Mouse (Mus musculus) kidney, embryonic 15.5 days (tissue): ENCODE measurements at regions not wholly inside any gene's neighbourhood (a gene's known extent, or its start where the extent isn't known, plus 50 kb on each side); places are given as distances from the start of the nearest gene placed in this dataset.

Source experiments
- ATAC-seq: fragments of 200-750 bp; cut with Nextera tagmentation; replicated peaks from 2 replicates; pipeline ENCODE4 v1.8.0; 2017; ENCODE audit warnings: moderate TSS enrichment; ENCODE audit not compliant: low FRiP score
- H3K27ac ChIP-seq: fragments of 300-500 bp; sonication (generic); 2 replicates; pipeline ENCODE4 v1.5.1; 2015; ENCODE audit warnings: mild to moderate bottlenecking, inconsistent platforms
- H3K27me3 ChIP-seq: fragments of 300-500 bp; sonication (generic); 2 replicates; pipeline ENCODE4 v1.6.1; 2015; ENCODE audit warnings: inconsistent platforms
- H3K36me3 ChIP-seq: fragments of 300-500 bp; sonication (generic); 2 replicates; pipeline ENCODE4 v1.6.1; 2015; ENCODE audit warnings: inconsistent platforms
- H3K4me1 ChIP-seq: fragments of 300-500 bp; sonication (generic); 2 replicates; pipeline ENCODE4 v1.6.1; 2015; ENCODE audit warnings: inconsistent platforms
- H3K4me2 ChIP-seq: fragments of 300-500 bp; sonication (generic); 2 replicates; pipeline ENCODE4 v1.6.1; 2015; ENCODE audit warnings: moderate library complexity, mild to moderate bottlenecking, inconsistent platforms
- H3K4me3 ChIP-seq: fragments of 300-500 bp; sonication (generic); replicated peaks from 2 replicates; pipeline ENCODE4 v1.5.1; 2015; ENCODE audit warnings: mild to moderate bottlenecking, inconsistent platforms
- H3K9ac ChIP-seq: fragments of 300-500 bp; sonication (generic); 2 replicates; pipeline ENCODE4 v1.6.1; 2015; ENCODE audit warnings: mild to moderate bottlenecking, inconsistent platforms
- H3K9me3 ChIP-seq: fragments of 300-500 bp; sonication (generic); replicated peaks from 2 replicates; pipeline ENCODE4 v1.6.1; 2016; ENCODE audit warnings: inconsistent platforms
- WGBS: fragments of 180-500 bp; shearing (Covaris S2); methylation state at CpG from one replicate; pipeline ENCODE4 v1.1.7; 2015; ENCODE audit warnings: mixed read lengths; 5-methylcytosine and 5-hydroxymethylcytosine counted together

DNA sequence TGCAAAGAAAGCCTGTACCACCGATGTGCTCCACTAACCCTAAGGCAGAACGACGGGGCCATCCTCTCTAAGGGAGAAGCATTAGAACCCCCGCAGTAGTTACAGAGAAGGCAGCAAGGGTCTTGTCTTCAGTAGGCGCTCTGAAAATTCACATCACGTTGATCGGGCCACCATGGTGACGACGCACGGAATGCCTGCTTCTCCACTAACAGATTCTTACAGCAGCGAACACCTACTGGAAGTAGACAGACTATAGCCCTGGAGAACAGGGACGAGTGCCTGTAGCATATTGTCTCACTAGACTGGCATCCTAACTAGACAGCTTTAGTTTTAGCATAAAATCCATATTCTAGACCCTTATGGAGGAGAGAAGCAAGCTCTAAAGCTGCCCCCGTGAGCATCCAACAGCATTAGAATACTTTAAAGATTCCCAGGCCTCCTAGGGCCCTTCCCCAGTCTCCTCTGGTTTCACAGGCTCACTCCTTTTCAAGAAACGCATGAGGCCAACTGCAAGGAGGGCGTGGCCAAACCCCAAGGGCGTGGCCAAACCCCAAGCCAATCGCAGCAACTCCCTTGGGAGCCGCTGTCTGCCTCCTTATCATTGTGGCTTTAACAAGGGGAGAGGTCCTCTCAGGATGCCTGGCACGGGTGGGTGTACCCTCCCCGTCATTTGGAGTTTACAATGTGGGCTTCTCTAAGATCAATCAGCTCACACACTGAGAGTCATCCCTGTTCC lies 517.8 kb downstream of the Vrk1 start:
- ATAC-seq = no peak

DNA sequence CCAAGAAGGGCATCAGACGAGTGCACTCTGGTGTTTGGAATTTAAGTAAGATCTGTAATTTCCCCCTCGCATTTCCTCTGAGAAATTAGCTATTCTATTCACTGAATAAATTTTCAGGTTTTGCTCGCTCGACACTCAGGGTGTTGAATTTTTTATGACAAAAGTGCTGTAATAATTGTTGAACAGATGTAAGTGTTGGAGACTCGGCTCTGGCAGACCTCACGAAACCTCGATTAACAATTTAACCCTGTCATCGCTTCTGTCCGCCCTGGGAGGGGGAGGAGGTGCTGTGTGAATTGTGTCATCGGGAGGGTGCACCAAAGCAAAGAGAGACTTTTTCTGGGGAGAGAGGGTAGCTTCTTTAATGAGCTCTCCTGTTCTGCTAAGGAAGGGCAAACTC lies 518.5 kb downstream of the Vrk1 start:
- no peaks in the 10 kb centered on the region for H3K36me3 ChIP-seq
- H3K9ac ChIP-seq = no peak overlapping the region
- no peak overlapping the region for H3K27ac ChIP-seq
- no peak overlapping the region for H3K4me3 ChIP-seq
- no peak for ATAC-seq
- peaks cover 30% of the 10 kb centered on the region for H3K27me3 ChIP-seq
- H3K4me2 ChIP-seq = no peak overlapping the region
- WGBS = 19% methylated on average over 10 of the region's 10 CpGs
- peaks cover 10% of the 10 kb centered on the region; the same call in 1 of the 2 replicates for H3K4me1 ChIP-seq
- H3K9me3 ChIP-seq = no peaks in the 10 kb centered on the region

More for the DNA sequence above, 517.8 kb downstream of the Vrk1 start:
- Histone ChIP-seq H3K27me3 (peaks cover 30% of the 10 kb centered on the region), H3K36me3 (no peaks in the 10 kb centered on the region), H3K4me1 (peaks cover 10% of the 10 kb centered on the region; the same call in 1 of the 2 replicates), H3K27ac (no peak overlapping the region), H3K4me2 (peak overlapping the region; percentile 37), H3K4me3 (no peak overlapping the region), H3K9me3 (no peaks in the 10 kb centered on the region), H3K9ac (no peak overlapping the region)
- 5% methylated on average over 20 of the region's 20 CpGs for WGBS

DNA sequence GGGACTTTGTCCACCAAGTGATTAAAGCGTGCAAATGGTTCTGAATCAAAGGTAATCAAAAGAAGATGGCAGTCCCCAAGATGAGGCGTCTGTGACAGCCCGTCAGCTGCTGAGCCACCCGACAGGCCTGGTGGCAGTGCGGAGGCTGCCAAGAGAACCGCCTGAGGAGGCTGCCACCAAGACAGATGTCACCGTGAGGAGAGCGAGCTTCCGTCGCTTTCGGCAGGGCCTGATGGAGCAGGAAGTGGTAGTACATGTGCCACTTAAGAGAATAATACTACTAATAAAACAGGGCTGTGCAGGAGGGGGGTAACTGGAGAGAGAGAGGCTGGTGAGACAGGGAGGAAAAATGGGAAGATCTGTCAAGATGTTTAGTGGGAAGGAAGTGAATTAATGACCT lies 519.1 kb downstream of the Vrk1 start:
- no peak overlapping the region for H3K4me2 ChIP-seq
- H3K4me1 ChIP-seq = peaks cover 10% of the 10 kb centered on the region; the same call in 1 of the 2 replicates
- H3K9ac ChIP-seq = no peak overlapping the region
- WGBS = 20% methylated on average over 11 of the region's 11 CpGs
- no peak overlapping the region for H3K4me3 ChIP-seq
- peaks cover 32% of the 10 kb centered on the region for H3K27me3 ChIP-seq
- no peaks in the 10 kb centered on the region for H3K9me3 ChIP-seq
- no peak for ATAC-seq
- no peaks in the 10 kb centered on the region for H3K36me3 ChIP-seq
- no peak overlapping the region for H3K27ac ChIP-seq

DNA sequence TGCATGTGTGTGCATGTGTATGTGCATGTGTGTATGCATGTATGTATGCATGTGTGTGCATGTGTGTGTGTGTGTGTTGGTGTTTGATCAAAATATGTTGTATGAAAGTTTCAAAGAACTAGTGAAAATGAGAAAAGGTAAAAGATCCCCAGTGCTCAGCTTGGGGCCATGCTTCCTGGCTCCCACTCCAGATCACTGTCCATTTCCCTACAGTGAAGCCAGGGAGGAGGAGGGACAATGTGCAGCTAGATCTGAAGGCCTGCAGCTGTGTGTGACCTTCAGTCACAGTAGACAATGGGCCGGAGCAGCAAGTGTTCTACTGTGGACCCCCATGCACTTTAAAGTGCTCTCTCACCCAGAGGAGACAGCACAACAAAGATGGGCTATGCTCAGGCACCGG lies 525.1 kb downstream of the Vrk1 start:
- WGBS = 43% methylated on average over 2 of the region's 2 CpGs

DNA sequence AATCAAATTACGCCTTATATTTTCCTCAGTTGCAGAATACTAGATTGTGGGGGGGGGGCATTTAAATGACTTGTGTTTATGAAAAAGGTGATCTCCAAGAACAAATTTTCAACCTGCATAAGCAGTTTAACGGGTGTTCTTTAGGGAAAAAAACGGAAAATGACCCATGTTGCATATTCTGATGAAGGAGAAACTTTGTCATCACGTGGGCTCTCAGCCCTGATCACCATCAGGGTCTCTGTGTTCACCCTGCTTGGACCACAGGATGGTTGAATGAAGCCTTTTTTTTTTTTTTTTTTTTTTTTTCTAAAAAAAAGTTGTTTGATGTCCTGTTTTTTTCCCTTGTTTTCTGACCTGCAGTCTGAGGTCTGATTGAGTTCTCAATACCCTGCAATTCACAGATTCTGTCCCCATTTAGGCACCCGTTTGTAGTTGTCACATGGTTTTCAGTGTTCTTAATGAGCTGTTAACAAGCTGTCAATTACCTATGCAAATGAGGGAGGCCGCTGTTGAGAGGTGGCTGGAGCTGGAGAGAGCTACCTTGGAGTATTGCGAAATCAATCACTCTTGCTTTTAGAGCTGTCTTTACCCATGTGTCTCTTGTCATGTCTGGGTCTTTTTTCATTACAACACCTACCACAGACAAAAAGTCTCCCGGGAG lies 525.7 kb downstream of the Vrk1 start:
- 0 out of 2 replicates have a peak, but pooled peaks cover 5% of the 10 kb centered on the region for H3K27me3 ChIP-seq
- WGBS = 27% methylated on average over 8 of the region's 8 CpGs
- ATAC-seq = no peak

More for the DNA sequence above, 525.1 kb downstream of the Vrk1 start:
- Histone ChIP-seq H3K27ac (no peak overlapping the region), H3K27me3 (peaks cover 7% of the 10 kb centered on the region; the same call in 1 of the 2 replicates), H3K9me3 (no peaks in the 10 kb centered on the region), H3K9ac (no peak overlapping the region), H3K4me2 (no peak overlapping the region), H3K4me1 (0 out of 2 replicates have a peak, but pooled peaks cover 3% of the 10 kb centered on the region), H3K4me3 (no peak overlapping the region), H3K36me3 (no peaks in the 10 kb centered on the region)
- ATAC-seq = no peak

DNA sequence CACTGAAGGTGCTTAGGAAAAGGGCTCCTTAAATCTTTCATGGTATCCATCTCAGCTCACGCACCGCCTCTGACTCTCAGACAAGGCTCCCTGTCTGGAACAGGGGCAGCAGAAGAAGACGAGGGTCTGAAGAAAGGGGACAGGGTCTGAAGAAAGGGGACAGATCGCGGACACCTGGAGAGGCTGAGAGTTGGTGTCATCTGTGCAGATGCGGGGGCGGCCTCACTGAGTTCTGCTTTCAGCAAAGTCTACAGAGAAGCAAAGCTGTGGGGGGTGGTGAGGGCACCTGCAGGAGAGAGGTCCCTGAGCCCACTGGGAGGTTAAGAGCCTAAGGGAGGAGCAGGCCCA lies 526.2 kb downstream of the Vrk1 start:
- Histone ChIP-seq H3K9ac (no peak overlapping the region), H3K9me3 (no peaks in the 10 kb centered on the region), H3K36me3 (no peaks in the 10 kb centered on the region), H3K4me3 (no peak overlapping the region), H3K27me3 (0 out of 2 replicates have a peak, but pooled peaks cover 5% of the 10 kb centered on the region), H3K27ac (no peak overlapping the region), H3K4me2 (no peak overlapping the region), H3K4me1 (0 out of 2 replicates have a peak, but pooled peaks cover 3% of the 10 kb centered on the region)
- 7% methylated on average over 7 of the region's 7 CpGs for WGBS
- no peak for ATAC-seq

More for the DNA sequence above, 525.7 kb downstream of the Vrk1 start:
- H3K4me1 ChIP-seq = 0 out of 2 replicates have a peak, but pooled peaks cover 3% of the 10 kb centered on the region
- H3K4me3 ChIP-seq = no peak overlapping the region
- no peak overlapping the region for H3K27ac ChIP-seq
- no peak overlapping the region for H3K4me2 ChIP-seq
- H3K9ac ChIP-seq = no peak overlapping the region
- no peaks in the 10 kb centered on the region for H3K9me3 ChIP-seq
- H3K36me3 ChIP-seq = no peaks in the 10 kb centered on the region

DNA sequence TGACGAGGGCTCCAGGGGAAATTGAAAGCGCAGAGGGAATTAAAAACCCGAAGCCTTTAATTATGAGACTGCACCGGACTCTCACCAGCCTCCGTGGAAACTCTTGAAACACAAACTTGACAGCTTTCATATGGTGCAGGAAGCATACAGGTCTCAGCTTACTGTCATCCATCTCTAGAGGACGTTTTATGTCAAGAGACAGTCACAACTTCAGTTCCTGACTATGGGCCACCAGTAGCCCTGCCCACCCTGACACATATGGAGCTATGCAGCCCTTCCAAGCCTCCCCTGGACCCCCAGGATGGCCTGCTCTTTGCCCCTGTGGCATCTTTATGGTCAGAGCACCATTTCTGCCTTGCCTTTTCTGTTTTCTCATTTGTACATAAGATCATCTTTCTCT lies 530.0 kb downstream of the Vrk1 start:
- Histone ChIP-seq H3K36me3 (no peaks in the 10 kb centered on the region), H3K4me2 (no peak overlapping the region), H3K27ac (no peak overlapping the region), H3K4me1 (0 out of 2 replicates have a peak, but pooled peaks cover 3% of the 10 kb centered on the region), H3K9ac (no peak overlapping the region), H3K9me3 (no peaks in the 10 kb centered on the region), H3K4me3 (no peak overlapping the region), H3K27me3 (0 out of 2 replicates have a peak, but pooled peaks cover 3% of the 10 kb centered on the region)
- no peak for ATAC-seq
- WGBS = 19% methylated on average over 6 of the region's 6 CpGs

DNA sequence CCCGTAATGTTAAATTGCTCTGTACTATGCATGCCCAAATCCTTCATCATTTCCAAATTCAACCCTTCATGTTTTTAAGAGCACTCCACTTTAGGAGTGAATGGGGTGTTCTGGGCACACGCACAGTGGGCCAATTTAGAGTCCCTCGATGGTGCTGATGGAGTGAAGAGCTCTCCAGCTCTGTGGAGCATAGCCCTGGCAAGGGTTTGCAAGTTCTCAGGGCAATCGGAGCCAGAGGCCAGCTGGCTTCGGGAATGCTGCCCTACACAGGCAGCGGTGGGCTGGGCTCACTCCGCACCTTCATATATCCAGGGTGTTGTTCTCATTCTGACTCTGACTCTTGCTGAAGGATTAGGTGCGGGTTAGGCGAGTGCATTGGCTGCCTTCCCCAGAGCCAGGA lies 549.5 kb downstream of the Vrk1 start:
- Histone ChIP-seq H3K36me3 (no peaks in the 10 kb centered on the region), H3K27me3 (no peaks in the 10 kb centered on the region), H3K9me3 (no peaks in the 10 kb centered on the region), H3K9ac (no peak overlapping the region), H3K4me3 (no peak overlapping the region), H3K4me1 (no peaks in the 10 kb centered on the region), H3K4me2 (no peak overlapping the region), H3K27ac (no peak overlapping the region)
- ATAC-seq = no peak
- WGBS = 81% methylated on average over 9 of the region's 9 CpGs

DNA sequence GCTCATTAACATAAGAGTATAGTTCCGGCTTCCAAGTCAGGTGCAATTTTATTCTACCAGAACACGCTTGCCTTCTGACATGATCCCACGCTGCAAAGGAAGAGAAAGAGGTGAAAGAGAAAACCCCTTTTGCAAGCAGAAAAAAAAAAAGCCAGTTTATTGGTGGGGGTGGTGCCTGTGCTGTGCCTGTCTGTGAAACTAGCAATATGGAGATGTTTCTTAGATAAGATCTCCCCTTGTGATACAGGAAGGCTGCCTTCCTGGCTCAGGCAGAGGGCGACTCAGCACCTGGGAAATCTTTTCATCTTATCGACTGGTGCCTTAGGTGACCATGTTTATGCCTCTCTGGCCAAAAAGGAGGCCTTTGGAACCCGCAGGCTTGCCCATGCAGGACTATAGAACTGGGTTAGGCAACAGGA lies 555.2 kb downstream of the Vrk1 start:
- no peaks in the 10 kb centered on the region for H3K36me3 ChIP-seq
- H3K27ac ChIP-seq = no peak overlapping the region
- WGBS = 20% methylated on average over 6 of the region's 6 CpGs
- H3K9me3 ChIP-seq = no peaks in the 10 kb centered on the region
- no peaks in the 10 kb centered on the region for H3K27me3 ChIP-seq
- H3K4me3 ChIP-seq = no peak overlapping the region
- H3K4me2 ChIP-seq = no peak overlapping the region
- H3K9ac ChIP-seq = no peak overlapping the region
- no peaks in the 10 kb centered on the region for H3K4me1 ChIP-seq
- no peak for ATAC-seq

DNA sequence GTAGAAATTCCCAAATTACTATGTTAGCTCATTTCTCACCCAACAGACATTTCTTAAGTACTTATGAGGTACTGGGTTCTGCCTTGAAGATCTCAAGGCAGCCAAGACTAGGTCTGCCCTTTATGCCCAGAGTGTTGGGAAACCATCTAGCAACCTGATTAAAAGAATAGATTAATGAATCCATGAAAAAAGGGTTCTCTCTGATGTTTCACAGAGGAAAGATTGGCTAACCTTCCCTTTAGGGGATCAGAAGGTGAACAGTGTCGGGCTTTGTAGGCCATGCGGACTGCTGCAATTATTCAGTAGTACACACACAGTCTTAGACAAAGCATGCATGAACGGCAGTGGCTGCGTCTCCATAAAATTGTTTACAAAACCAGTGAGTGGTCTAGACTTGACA lies 556.3 kb downstream of the Vrk1 start:
- H3K4me1 ChIP-seq = no peaks in the 10 kb centered on the region
- no peak overlapping the region for H3K4me3 ChIP-seq
- no peak overlapping the region for H3K4me2 ChIP-seq
- 92% methylated on average over 4 of the region's 4 CpGs for WGBS
- no peaks in the 10 kb centered on the region for H3K27me3 ChIP-seq
- no peak for ATAC-seq
- H3K36me3 ChIP-seq = no peaks in the 10 kb centered on the region
- no peak overlapping the region for H3K9ac ChIP-seq
- H3K9me3 ChIP-seq = no peaks in the 10 kb centered on the region
- no peak overlapping the region for H3K27ac ChIP-seq

DNA sequence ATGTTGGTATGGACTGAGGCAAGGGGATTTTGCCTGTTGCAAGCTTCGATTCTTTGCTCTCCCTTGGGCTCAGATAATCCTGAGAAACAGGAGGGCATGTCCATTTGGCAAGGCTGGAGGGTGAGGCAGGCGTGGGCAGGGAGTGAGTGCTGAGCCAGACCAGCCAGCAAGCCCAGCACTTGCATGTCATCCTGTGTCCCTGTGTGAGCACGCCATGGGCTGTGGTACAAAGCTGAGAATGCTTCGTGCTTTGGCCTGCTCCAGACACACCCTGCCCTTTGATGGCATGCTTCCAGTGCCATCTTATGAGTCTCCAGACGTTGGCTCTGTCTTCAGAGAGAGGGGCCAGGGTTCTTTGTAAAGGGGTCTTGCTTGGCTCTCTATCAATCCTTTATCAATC lies 557.1 kb downstream of the Vrk1 start:
- Histone ChIP-seq H3K4me1 (no peaks in the 10 kb centered on the region), H3K4me2 (no peak overlapping the region), H3K27ac (no peak overlapping the region), H3K9me3 (no peaks in the 10 kb centered on the region), H3K27me3 (no peaks in the 10 kb centered on the region), H3K4me3 (no peak overlapping the region), H3K9ac (no peak overlapping the region), H3K36me3 (no peaks in the 10 kb centered on the region)
- WGBS = 82% methylated on average over 5 of the region's 5 CpGs
- ATAC-seq = no peak

DNA sequence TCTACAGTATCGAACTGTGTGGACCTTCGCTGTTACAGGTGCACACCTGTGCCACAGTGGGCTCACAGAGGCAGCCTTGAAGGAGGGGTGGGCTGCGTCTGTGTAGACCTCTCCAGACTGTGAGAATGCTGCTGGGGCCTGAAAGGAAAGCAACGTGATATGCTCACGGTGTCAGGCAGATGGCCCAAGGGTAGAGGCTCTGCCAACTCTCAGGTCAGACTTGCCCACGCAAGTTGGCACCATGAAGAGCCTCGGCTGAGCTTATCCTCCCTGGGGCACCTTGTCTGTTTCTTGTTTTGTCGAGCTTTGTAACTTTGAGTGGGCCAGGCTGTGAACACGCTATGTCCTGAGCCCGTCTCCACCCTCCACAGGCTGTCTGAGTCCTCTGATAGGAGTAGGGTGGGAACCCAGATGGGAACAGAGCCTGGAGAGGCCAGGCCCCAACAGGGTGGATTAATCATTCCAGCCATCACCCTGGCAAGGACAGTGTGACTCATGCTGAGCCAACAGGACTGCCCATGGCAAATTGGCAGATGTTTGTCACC lies 558.6 kb downstream of the Vrk1 start:
- no peak overlapping the region for H3K9ac ChIP-seq
- 90% methylated on average over 10 of the region's 10 CpGs for WGBS
- no peak for ATAC-seq

More for the DNA sequence above, 558.6 kb downstream of the Vrk1 start:
- Histone ChIP-seq H3K4me1 (no peaks in the 10 kb centered on the region), H3K4me3 (no peak overlapping the region), H3K36me3 (no peaks in the 10 kb centered on the region), H3K4me2 (no peak overlapping the region), H3K9me3 (no peaks in the 10 kb centered on the region), H3K27me3 (no peaks in the 10 kb centered on the region), H3K27ac (no peak overlapping the region)
